In genomic region chr1:58124901-58125300, GRCm38 (mm10) we compare ENCODE assay signal across 19 mouse cellular contexts. TPM values are rescaled to one million over a fixed set of nuclear protein-coding genes. Genes with fewer than 3 reads are reported as not detected.
"Had no signal": no experiment of that assay in that cellular context is flagged by ENCODE, and none has a peak within 500 bp of the region (broad histone marks: within the 10 kb centered on the region; RNA-seq: fewer than 3 reads in every experiment).

No protein-coding gene starts in this region.

- H3K27ac ChIP-seq: liver, embryonic 14.5 days; midbrain, embryonic 10.5 days; midbrain, embryonic 12.5 days; neural tube, embryonic 13.5 days; neural tube, embryonic 15.5 days had no signal

- DNase-seq: lung, adult 18-20 months; lung, embryonic 14.5 days; lung, postnatal 10 days; lung, postnatal 4 days; midbrain, embryonic 14.5 days; retina, postnatal 1 day; right cerebral cortex, postnatal 14 days; spleen, adult 18-20 months; thymus, adult 18-20 months; thymus, postnatal 14 days; thymus, postnatal 36 days had no signal

- H3K4me1 ChIP-seq: midbrain, embryonic 10.5 days; midbrain, embryonic 12.5 days; neural tube, embryonic 13.5 days; neural tube, embryonic 15.5 days had no signal

- H3K4me3 ChIP-seq: midbrain, embryonic 10.5 days; midbrain, embryonic 12.5 days; myocyte; neural tube, embryonic 13.5 days; neural tube, embryonic 15.5 days had no signal

- H3K27me3 ChIP-seq: midbrain, embryonic 12.5 days; neural tube, embryonic 13.5 days; neural tube, embryonic 15.5 days had no signal

- H3K36me3 ChIP-seq: midbrain, embryonic 10.5 days; midbrain, embryonic 12.5 days; neural tube, embryonic 13.5 days; neural tube, embryonic 15.5 days had no signal

RNA-seq across cellular contexts. Expression of gene Aox3, which starts 12.0 kb away (rescaled TPM):
- total RNA-seq: megakaryocyte-erythroid progenitor cell, adult 5-6 weeks had no signal
- polyA plus RNA-seq: myocyte; neural tube, embryonic 11.5 days had no signal
